32 mouse cellular contexts compared by ENCODE assay signal in the genomic region with DNA sequence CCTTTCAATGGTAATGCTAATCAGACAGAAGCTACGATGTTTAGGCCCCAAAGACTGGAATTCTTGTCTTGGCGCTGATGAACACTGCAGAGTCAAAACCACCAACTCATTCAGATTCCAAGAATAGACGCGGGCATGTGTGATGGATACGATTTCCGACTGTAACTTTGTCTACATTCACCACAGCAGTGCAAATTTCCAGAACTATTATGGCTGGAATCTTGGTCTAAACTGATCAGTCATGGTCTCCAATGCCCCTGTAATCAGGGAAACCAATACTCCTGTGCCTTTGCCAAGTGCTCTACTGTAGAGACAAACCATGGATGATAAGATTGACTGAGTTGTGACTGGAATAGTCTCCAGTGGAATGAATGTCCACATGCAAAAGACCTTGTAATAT.
"Had no signal": no experiment of that assay in that cellular context is flagged by ENCODE, and none has a peak within 500 bp of the region (broad histone marks: within the 10 kb centered on the region; RNA-seq: fewer than 3 reads in every experiment).

No protein-coding gene starts in this region.

- H3K27me3 ChIP-seq: limb, embryonic 12.5 days; limb, embryonic 13.5 days; limb, embryonic 15.5 days; liver, embryonic 12.5 days; liver, embryonic 13.5 days; liver, embryonic 15.5 days; lung, embryonic 15.5 days; megakaryocyte, embryonic 14.5 days; midbrain, embryonic 12.5 days; midbrain, embryonic 13.5 days; midbrain, embryonic 15.5 days; neural tube, embryonic 12.5 days had no signal

- H3K9ac ChIP-seq: limb, embryonic 12.5 days; limb, embryonic 13.5 days; limb, embryonic 15.5 days; liver, embryonic 12.5 days; liver, embryonic 13.5 days; liver, embryonic 14.5 days; liver, embryonic 15.5 days; liver, postnatal 0 days; lung, embryonic 14.5 days; lung, embryonic 15.5 days; midbrain, embryonic 12.5 days; midbrain, embryonic 13.5 days; midbrain, embryonic 15.5 days; neural tube, embryonic 12.5 days had no signal

- H3K9me3 ChIP-seq: limb, embryonic 10.5 days; limb, embryonic 12.5 days; limb, embryonic 13.5 days; limb, embryonic 15.5 days; liver, embryonic 12.5 days; liver, embryonic 13.5 days; liver, embryonic 15.5 days; lung, embryonic 15.5 days; megakaryocyte, embryonic 14.5 days; midbrain, embryonic 10.5 days; midbrain, embryonic 12.5 days; midbrain, embryonic 13.5 days; midbrain, embryonic 15.5 days; neural tube, embryonic 12.5 days had no signal

- ATAC-seq: liver, embryonic 12.5 days; liver, postnatal 0 days; lung, postnatal 0 days; midbrain, embryonic 13.5 days; midbrain, embryonic 15.5 days; midbrain, embryonic 16.5 days had no signal

- H3K4me3 ChIP-seq: limb, embryonic 10.5 days; limb, embryonic 12.5 days; limb, embryonic 13.5 days; limb, embryonic 15.5 days; liver, embryonic 12.5 days; liver, embryonic 13.5 days; liver, embryonic 15.5 days; lung, embryonic 15.5 days; megakaryocyte, embryonic 14.5 days; midbrain, embryonic 10.5 days; midbrain, embryonic 12.5 days; midbrain, embryonic 13.5 days; midbrain, embryonic 15.5 days; myocyte; neural tube, embryonic 12.5 days had no signal

- H3K36me3 ChIP-seq: limb, embryonic 10.5 days; limb, embryonic 12.5 days; limb, embryonic 13.5 days; limb, embryonic 15.5 days; liver, embryonic 12.5 days; liver, embryonic 13.5 days; liver, embryonic 15.5 days; lung, embryonic 15.5 days; midbrain, embryonic 10.5 days; midbrain, embryonic 12.5 days; midbrain, embryonic 13.5 days; midbrain, embryonic 15.5 days; neural tube, embryonic 12.5 days had no signal

- H3K4me2 ChIP-seq: limb, embryonic 12.5 days; limb, embryonic 13.5 days; limb, embryonic 15.5 days; liver, embryonic 11.5 days; liver, embryonic 12.5 days; liver, embryonic 13.5 days; liver, embryonic 15.5 days; lung, embryonic 14.5 days; lung, embryonic 15.5 days; midbrain, embryonic 11.5 days; midbrain, embryonic 12.5 days; midbrain, embryonic 13.5 days; midbrain, embryonic 15.5 days; neural tube, embryonic 12.5 days had no signal

- H3K4me1 ChIP-seq: limb, embryonic 10.5 days; limb, embryonic 12.5 days; limb, embryonic 13.5 days; limb, embryonic 15.5 days; liver, embryonic 12.5 days; liver, embryonic 13.5 days; liver, embryonic 15.5 days; lung, embryonic 15.5 days; megakaryocyte, embryonic 14.5 days; midbrain, embryonic 10.5 days; midbrain, embryonic 12.5 days; midbrain, embryonic 13.5 days; midbrain, embryonic 15.5 days; neural tube, embryonic 12.5 days had no signal

- DNase-seq: left cerebral cortex, postnatal 4 days; liver; liver, embryonic 13.5 days; liver, postnatal 0 days; lung, adult 18-20 months; lung, adult 2 months; lung, embryonic 14.5 days; lung, postnatal 10 days; lung, postnatal 14 days; lung, postnatal 36 days; lung, postnatal 4 days; midbrain, embryonic 14.5 days had no signal

- H3K27ac ChIP-seq: limb, embryonic 10.5 days; limb, embryonic 12.5 days; limb, embryonic 13.5 days; limb, embryonic 15.5 days; liver, embryonic 12.5 days; liver, embryonic 13.5 days; liver, embryonic 14.5 days; liver, embryonic 15.5 days; lung, embryonic 15.5 days; macrophage; midbrain, embryonic 10.5 days; midbrain, embryonic 12.5 days; midbrain, embryonic 13.5 days; midbrain, embryonic 15.5 days; neural tube, embryonic 12.5 days had no signal
